Mouse (Mus musculus) kidney, adult 8-10 months (tissue): Measurements from ENCODE around the gene Mob3a.
"Not testable (repeated sequence)": the region's sequence is repeated elsewhere in the genome, so short reads cannot be mapped to it uniquely, and the experiment has no call there.

Experiments used
- DNase-seq, 2 experiments: peaks; one replicate each; pipeline ENCODE4 v3.0.0; 2022

Mob3a gene

DNA sequence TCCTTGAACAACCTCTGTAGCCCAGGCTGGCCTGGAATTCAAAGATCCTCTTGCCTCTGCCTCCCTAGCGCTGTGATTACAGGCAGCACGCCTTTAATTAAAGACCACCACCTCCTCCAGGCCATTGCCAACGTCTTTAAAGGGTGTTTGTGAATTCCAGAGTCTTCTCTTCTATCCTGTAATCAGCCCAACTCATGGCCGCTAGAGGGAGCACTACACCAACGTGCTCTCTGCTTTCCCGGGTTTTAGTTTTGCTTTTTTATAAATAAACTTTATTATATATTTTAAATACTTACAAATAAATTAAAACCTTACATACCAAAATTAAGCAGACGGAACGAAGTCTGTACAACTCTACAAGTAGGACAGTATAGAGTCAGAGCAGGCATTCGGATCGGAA is 42.6 kb downstream of the Mob3a start:
- peak; percentile 67 to 85 for DNase-seq

DNA sequence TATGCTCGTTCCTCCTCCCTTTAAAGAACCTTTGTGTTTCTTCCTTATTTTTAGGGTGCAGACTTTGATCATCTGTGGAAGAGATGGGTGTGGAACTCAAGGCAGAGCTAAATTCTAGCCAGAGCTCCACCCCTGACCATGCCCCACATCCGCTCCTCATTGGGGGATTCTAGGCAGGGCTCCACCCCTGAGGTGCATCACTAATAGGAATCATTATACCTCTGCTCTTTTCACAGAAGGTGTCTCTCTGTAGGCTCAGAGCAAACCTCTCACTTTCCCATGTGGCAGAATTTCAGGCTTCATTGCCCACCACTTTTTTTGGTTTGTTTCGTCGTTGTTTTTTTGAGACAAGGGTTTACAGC is 43.0 kb downstream of the Mob3a start:
- DNase-seq: no peak

DNA sequence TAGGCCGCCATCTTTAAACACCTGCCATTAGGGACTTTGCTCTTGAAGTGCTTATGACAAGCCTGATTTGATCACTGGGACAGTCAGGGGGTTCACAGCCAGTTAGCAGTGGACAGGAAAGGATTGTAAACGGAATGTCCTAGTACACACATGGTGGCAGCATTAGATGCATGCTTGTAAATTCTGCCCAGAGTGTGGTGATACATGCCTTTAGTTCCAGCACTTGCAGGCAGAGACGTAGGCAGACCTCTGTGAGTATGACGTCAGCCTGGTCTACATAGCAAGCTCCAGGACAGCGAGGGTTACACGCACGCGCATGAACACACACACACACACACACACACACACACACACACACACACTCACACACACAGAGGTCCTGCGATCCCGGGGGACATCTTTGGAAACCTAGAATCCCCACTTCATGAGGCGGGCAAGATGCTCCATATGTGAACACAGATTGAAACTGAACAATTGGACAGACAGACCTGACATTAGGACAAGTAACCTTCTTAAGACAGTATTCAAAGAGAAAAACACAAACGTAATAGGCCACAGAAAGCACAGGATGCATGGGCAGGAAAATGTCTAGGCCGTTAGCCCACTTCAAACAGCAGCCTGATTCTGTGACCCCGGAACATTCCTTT is 43.5 kb downstream of the Mob3a start:
- DNase-seq: no peak

DNA sequence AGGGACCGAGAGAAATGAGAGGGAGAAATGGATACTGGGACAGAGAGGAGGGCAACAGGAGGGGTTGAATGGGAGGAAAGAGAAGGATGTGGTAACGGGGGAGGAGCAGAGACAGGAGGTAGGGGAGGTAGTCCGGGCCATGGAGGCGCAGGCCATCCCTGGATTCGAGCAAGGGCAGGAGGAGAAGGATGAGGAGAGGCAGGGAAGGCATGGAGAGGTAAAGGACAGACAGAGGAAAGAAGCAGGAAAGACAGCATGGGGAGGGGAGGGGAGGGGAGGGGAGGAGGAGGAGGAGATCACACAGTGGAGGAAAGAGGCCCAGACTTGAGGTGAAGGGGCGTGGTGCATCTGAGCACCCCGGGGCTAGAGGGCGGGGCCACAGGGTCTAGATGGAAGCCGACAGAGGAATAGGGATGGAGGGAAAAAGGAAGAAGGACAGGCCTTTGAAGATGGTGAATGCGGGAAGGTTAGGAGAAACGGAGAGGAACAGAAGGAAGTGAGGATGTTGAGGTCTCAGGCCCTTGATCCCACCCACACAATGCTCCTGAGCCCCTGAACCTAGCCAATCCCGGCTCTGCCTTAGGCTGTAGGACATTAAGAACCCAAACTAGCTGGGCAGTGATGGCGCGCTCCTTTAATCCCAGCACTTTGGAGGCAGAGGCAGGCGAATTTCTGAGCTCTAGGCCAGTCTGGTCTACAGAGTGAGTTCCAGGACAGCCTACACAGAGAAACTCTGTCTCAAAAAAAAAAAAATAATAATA is 44.7 kb downstream of the Mob3a start, which contains the start of gene Btbd2:
Gene Btbd2, minus strand, starts transcription at position 209 of the 761 bp plus-strand sequence.
- peak in 1 of 2 experiments; percentile 57 for DNase-seq

DNA sequence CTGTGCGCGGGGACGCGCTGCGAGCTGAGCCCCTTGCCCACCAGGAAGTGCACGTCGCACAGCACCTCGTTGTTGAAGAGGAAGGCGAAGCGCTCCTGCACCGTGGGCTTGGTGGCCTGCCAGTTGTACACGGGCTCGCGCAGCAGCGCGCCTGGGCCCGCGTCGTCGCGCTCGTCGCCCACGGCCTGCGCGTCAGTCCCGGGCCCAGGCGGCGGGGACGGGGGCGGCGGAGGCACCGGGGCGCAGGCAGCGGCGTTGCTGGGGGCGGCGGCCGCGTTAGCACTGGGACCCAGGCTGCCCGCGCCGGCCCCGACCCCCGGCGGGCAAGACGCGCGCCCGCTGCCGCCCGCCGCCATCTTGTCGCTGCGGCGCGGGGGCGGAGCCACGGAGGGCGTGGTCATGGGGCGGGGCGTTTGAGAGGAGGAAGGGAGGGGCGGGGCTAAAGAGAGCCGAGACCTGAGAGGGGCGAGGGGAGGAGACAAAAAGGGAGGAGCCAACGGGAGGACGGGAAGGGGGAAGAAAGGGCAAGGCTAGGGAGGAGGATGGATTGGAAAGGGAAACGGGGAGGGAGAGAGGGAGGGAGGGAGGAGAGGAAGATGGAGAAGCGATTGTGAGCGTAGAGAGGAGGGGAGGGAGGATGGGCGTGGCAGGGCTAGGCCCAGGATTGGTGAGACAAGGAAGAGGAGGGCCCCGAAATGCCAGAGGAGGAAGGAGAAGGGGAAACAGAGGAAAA is 45.5 kb downstream of the Mob3a start:
- DNase-seq: peak; percentile 96 to 98

DNA sequence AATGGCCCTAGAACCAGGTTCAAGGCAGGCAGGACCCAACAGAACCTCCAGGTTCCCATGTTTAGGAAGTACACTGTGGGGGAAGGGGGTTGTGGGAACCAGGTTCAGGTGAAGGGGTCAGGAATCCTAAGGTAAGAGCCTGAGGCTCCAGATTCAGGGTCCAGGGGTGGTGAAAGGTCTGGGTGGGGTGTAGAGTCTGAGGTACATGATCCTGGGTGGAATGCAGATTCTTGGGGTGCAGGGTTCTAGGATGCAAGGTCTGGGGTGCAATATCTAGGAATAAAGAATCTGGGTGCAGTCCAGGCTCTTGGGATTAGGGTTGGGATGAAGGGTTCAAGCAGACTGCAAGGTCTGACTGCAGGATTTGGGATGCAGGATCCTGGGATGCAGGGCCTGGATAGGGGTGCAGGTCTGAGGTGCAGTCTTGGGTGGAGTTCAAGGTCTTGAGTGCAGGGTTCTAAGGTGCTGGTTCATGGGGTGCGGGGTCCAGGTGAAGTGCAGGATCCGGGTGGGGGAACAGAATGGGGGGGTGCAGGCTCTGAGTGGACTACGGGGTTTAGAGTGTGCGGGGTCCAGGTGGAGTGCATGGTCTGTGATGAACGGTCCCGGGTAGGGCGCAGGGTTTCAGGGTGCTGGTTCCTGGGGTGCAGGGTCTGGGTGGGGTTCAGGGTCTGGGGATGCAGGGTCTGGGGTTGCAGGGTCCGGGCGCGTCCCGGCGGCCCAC is 46.2 kb downstream of the Mob3a start:
- no peak for DNase-seq

DNA sequence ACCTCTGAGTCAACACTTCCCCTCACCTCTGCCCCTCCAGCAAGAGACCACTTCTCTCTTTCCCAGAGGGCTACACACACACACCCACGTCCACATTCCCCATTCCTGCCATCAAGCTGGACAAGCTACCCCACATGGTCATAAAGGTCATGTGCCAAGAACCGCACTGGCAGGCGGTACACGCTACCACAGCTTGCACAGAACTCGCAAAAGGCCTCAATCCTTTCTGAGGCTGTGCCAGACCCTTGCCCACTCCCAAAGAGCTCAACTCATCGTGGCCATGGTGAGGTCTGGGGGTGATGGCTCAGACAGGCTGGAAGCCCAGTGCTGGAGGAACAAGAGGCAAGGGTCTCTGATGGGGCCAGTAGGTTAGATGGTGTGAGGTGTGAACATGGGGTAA is 46.9 kb downstream of the Mob3a start:
- no peak for DNase-seq

DNA sequence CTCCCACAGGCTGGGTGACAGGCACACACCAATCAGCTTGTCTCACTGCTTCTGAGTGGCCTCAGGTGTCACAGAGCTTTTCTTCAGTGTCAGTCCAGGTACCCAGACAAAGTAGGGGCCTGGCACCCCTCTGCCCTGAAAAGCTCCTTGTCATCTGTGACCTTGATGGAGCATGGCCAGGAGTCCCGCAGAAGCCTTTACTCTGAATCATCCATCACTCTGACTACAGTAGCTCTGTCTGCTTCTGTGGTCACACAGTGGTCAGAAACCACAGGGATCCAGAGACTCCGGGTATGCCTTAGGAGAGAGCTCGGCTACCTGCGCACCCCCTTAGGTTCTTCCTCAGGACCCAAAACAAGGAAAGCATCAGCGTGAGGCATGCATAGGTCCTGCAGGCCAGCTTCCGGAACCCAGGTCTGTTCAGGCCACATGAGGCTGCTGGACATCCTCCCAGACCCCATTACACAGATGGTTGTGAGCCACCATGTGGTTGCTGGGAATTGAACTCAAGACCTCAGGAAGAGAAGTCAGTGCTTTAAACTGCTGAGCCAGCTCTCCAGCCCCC is 48.5 kb downstream of the Mob3a start:
- no peak for DNase-seq

DNA sequence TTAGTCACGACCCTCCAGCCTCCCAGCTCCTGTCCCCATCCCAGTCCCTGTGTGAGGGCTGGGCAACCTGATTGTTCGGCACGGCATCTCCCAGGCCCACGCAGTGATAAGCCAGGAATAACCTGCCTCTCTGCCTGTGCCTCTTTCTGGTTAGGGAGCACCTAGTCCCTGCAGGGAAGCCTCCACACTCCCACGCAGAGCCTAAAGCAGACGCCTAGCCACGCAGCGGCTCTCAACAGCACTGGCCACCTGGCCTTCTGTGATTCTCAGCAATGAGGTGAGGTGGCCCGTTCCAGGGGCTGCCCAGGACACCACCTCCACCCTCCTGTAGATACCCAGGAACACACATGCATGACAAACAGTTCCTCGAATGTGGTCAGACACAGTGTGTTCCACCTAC is 51.4 kb downstream of the Mob3a start:
- no peak for DNase-seq

DNA sequence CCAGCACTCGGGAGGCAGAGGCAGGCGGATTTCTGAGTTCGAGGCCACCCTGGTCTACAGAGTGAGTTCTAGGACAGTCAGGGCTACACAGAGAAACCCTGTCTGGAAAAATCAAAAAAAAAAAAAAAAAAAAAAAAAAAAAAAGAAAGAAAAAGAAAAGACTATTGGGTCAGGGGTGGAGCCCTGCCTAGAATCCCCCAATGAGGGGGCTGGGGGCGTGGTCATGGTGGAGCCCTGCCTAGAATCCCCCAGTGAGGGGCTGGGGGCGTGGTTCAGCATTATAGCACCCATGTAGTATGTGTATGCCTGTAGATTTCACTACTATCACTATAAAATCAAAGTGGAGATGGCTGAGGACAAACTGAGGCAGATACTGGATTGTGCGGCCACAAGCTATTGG is 51.9 kb downstream of the Mob3a start:
- DNase-seq: not testable (repeated sequence)

DNA sequence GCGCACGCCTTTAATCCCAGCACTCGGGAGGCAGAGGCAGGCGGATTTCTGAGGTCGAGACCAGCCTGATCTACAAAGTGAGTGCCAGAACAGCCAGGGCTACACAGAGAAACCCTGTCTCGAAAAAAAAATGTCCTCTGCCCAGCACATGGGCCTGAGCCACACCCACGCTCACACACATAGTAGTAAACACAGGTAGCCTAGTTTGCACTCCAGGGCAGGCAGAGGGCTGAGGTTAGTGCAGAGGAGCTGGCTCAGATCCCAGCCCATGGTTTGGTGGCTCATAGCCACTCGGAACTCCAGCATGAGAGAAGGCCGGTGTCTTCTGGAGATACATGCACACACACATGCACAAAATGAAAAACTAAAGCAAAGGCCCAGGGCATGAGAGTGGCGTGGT is 54.8 kb downstream of the Mob3a start:
- DNase-seq: no peak

DNA sequence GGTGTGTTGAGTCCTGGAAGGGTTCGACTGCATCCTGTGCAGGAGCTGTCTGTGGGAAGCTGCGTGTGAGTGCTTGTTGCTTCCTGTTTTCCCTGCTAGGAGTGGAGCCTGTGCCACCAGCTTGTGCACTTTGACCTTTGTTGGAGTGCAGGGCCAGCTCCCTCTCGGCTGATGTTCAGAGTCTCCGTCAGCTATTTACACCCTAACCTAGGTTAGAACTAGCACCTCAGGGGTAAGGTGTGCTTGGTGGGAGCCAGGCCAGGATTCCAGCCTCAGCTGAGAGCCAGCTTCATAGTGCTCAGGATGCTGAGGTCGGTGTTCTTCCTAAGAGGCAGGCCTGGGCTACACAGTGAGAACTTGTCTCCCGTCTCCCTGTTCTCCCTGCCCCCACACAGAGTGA is 66.4 kb downstream of the Mob3a start:
- peak; percentile 68 to 71 for DNase-seq
